In genomic region chr4:132749258-132749982, GRCm38 (mm10) we compare ENCODE assay signal across 32 mouse cellular contexts. TPM values are rescaled to one million over a fixed set of nuclear protein-coding genes. Genes with fewer than 3 reads are reported as not detected.
A peak's percentile ranks its signal among the peaks of the same experiment; 100 is the strongest.
DNase-seq lines count a peak whose midpoint lies in the region; ATAC-seq and TF ChIP-seq lines count a peak whose summit lies in the region.
"Had no signal": no experiment of that assay in that cellular context is flagged by ENCODE, and none has a peak within 500 bp of the region (broad histone marks: within the 10 kb centered on the region; RNA-seq: fewer than 3 reads in every experiment).

No protein-coding gene starts in this region.

- H3K27ac ChIP-seq in ES-Bruce4 (ENCODE audit: insufficient read depth, low read length) (peak overlapping the region; percentile 69), ES-E14 (ENCODE audit: insufficient read depth, low read depth, low read length, poor library complexity, severe bottlenecking) (peak overlapping the region; percentile 73; the same call in 1 of the 2 replicates)
- peak overlapping the region; percentile 59; the same call in 1 of the 2 replicates for H3K27ac ChIP-seq in bone marrow, adult 2 months (ENCODE audit: control insufficient read depth, insufficient read depth, low read depth, low read length, poor library complexity)
- H3K27ac ChIP-seq in forebrain, embryonic 15.5 days (replicated peaks) = no peak overlapping the region
- H3K27ac ChIP-seq: embryonic facial prominence, embryonic 10.5 days; embryonic facial prominence, embryonic 13.5 days; forebrain, embryonic 10.5 days; forebrain, embryonic 13.5 days; heart, embryonic 15.5 days; hindbrain, embryonic 10.5 days; hindbrain, embryonic 13.5 days; intestine, embryonic 15.5 days had no signal

- TF ChIP-seq POLR2A in ES-Bruce4 (IDR thresholded peaks at IDR 0.05; ENCODE audit: insufficient read depth, low read length) (no peak), myocyte (IDR thresholded peaks at IDR 0.05; ENCODE audit: insufficient read length, low read depth) (no peak)
- no peak for TF ChIP-seq POLR2A in bone marrow, adult 2 months (IDR thresholded peaks at IDR 0.05; ENCODE audit: borderline replicate concordance, control insufficient read depth, low read depth, low read length)

- H3K27me3 ChIP-seq in ES-Bruce4 (ENCODE audit: control insufficient read depth, insufficient read depth, low read length, poor library complexity, severe bottlenecking) (no peaks in the 10 kb centered on the region), myocyte (ENCODE audit: control insufficient read depth, insufficient read depth, insufficient read length) (no peaks in the 10 kb centered on the region)
- H3K27me3 ChIP-seq in forebrain, embryonic 15.5 days = no peaks in the 10 kb centered on the region
- H3K27me3 ChIP-seq: embryonic facial prominence, embryonic 13.5 days; forebrain, embryonic 13.5 days; heart, embryonic 12.5 days; heart, embryonic 15.5 days; hindbrain, embryonic 13.5 days; intestine, embryonic 15.5 days had no signal

- no peak for TF ChIP-seq CTCF in ES-Bruce4 (IDR thresholded peaks at IDR 0.05; ENCODE audit: low read depth, low read length)
- no peak for TF ChIP-seq CTCF in bone marrow, adult 2 months (IDR thresholded peaks at IDR 0.05; ENCODE audit: control insufficient read depth, insufficient read depth, low read length)

- H3K9me3 ChIP-seq in ES-Bruce4 (replicated peaks; ENCODE audit: control insufficient read depth, insufficient read depth, low read length, poor library complexity, severe bottlenecking) = no peaks in the 10 kb centered on the region
- H3K9me3 ChIP-seq in ES-E14 (ENCODE audit: control insufficient read depth, insufficient read depth, low read depth, low read length) = no peaks in the 10 kb centered on the region
- no peaks in the 10 kb centered on the region for H3K9me3 ChIP-seq in forebrain, embryonic 15.5 days
- H3K9me3 ChIP-seq: embryonic facial prominence, embryonic 10.5 days; embryonic facial prominence, embryonic 13.5 days; forebrain, embryonic 10.5 days; forebrain, embryonic 13.5 days; heart, embryonic 12.5 days; heart, embryonic 15.5 days; hindbrain, embryonic 10.5 days; hindbrain, embryonic 13.5 days; intestine, embryonic 15.5 days had no signal

- H3K9ac ChIP-seq in ES-Bruce4 (ENCODE audit: low read depth, poor library complexity, severe bottlenecking) = no peak overlapping the region
- H3K9ac ChIP-seq in ES-E14 (ENCODE audit: insufficient read depth, low read depth, low read length, poor library complexity, severe bottlenecking) = no peak overlapping the region
- no peak overlapping the region for H3K9ac ChIP-seq in forebrain, embryonic 15.5 days (replicated peaks)
- H3K9ac ChIP-seq: embryonic facial prominence, embryonic 13.5 days; forebrain, embryonic 13.5 days; forebrain, postnatal 0 days; heart, embryonic 12.5 days; heart, embryonic 15.5 days; hindbrain, embryonic 13.5 days; intestine, embryonic 15.5 days had no signal

- H3K36me3 ChIP-seq in ES-Bruce4 (ENCODE audit: control insufficient read depth, insufficient read depth, low read length, poor library complexity, severe bottlenecking) (no peaks in the 10 kb centered on the region), ES-E14 (ENCODE audit: control insufficient read depth, insufficient read depth, low read length, poor library complexity, severe bottlenecking) (peaks cover 2% of the 10 kb centered on the region; the same call in 1 of the 2 replicates), myocyte (ENCODE audit: control insufficient read depth, insufficient read depth) (no peaks in the 10 kb centered on the region)
- no peaks in the 10 kb centered on the region for H3K36me3 ChIP-seq in forebrain, embryonic 15.5 days
- H3K36me3 ChIP-seq: embryonic facial prominence, embryonic 10.5 days; embryonic facial prominence, embryonic 13.5 days; forebrain, embryonic 10.5 days; heart, embryonic 12.5 days; heart, embryonic 15.5 days; hindbrain, embryonic 10.5 days; hindbrain, embryonic 13.5 days; intestine, embryonic 15.5 days had no signal

- H3ac ChIP-seq in myocyte (ENCODE audit: control insufficient read depth, insufficient read length) = no peak overlapping the region

- in situ Hi-C loops in ES-E14 (cut with MboI; ENCODE audit: low sequenced_read_pairs in 2 of 2, unreplicated experiment in 2 of 2) = no loop called here

- 78% methylated on average over 6 of the region's 6 CpGs for WGBS in bone marrow, adult 2 months
- 79% methylated on average over 6 of the region's 6 CpGs for WGBS in forebrain, embryonic 15.5 days

- DNase-seq in ES-E14 (ENCODE audit: low read depth, low spot score) = no peak
- no peak for DNase-seq in kidney, postnatal 25 days
- DNase-seq in lung, adult 18-20 months = no peak
- no peak for DNase-seq in frontal cortex, postnatal 10 days (ENCODE audit: low spot score in 2 of 2)
- DNase-seq: adrenal gland, postnatal 14 days; cerebellum, adult 11 months; cerebellum, adult 2 months; cerebellum, adult 9-11 months; cerebellum, postnatal 36 days; embryo, embryonic 11 days; forebrain, postnatal 0 days; gastrocnemius, postnatal 25 days; heart, adult 18-20 months; heart, postnatal 10 days; heart, postnatal 36 days had no signal

- no peak for ATAC-seq in forebrain, embryonic 15.5 days (replicated peaks)
- ATAC-seq: CD4-positive, CD25-positive, alpha-beta regulatory T cell, adult 4 months; forebrain, embryonic 13.5 days; forebrain, postnatal 0 days; hindbrain, embryonic 16.5 days; intestine, embryonic 15.5 days had no signal

- no peak for TF ChIP-seq EP300 in ES-Bruce4 (IDR thresholded peaks at IDR 0.05; ENCODE audit: insufficient read depth, low read depth, low read length)

- no peak overlapping the region for H3K4me3 ChIP-seq in ES-Bruce4 (ENCODE audit: low read depth, low read length)
- H3K4me3 ChIP-seq in ES-E14 (ENCODE audit: insufficient read depth in 1 of 2, low read depth in 1 of 2, low read length in 2 of 2, poor library complexity in 1 of 2, severe bottlenecking in 1 of 2) = no peak overlapping the region
- H3K4me3 ChIP-seq in bone marrow, adult 2 months (replicated peaks; ENCODE audit: control insufficient read depth, low read depth, low read length) = no peak overlapping the region
- H3K4me3 ChIP-seq in myocyte = no peak overlapping the region
- no peak overlapping the region for H3K4me3 ChIP-seq in forebrain, embryonic 15.5 days
- H3K4me3 ChIP-seq: embryonic facial prominence, embryonic 10.5 days; embryonic facial prominence, embryonic 13.5 days; erythroblast, embryonic 14.5 days; forebrain, embryonic 10.5 days; forebrain, embryonic 13.5 days; heart, embryonic 12.5 days; heart, embryonic 15.5 days; hindbrain, embryonic 10.5 days; hindbrain, embryonic 13.5 days; intestine, embryonic 15.5 days had no signal

- peak overlapping the region; percentile 13 for H3K4me2 ChIP-seq in myocyte (ENCODE audit: low read depth)
- no peak overlapping the region for H3K4me2 ChIP-seq in forebrain, embryonic 15.5 days (replicated peaks)
- H3K4me2 ChIP-seq: embryonic facial prominence, embryonic 13.5 days; forebrain, embryonic 13.5 days; heart, embryonic 12.5 days; heart, embryonic 15.5 days; hindbrain, embryonic 13.5 days; intestine, embryonic 15.5 days had no signal

- H3K79me2 ChIP-seq in myocyte (ENCODE audit: control insufficient read depth, insufficient read depth) = no peaks in the 10 kb centered on the region

- H3K4me1 ChIP-seq in ES-Bruce4 (ENCODE audit: control insufficient read depth, insufficient read depth, low read length) = peaks cover 11% of the 10 kb centered on the region
- peaks cover 0 to 20% of the 10 kb centered on the region in 2 experiments; a peak in 2 of 4 replicates for H3K4me1 ChIP-seq in ES-E14 (ENCODE audit: control insufficient read depth in 2 of 2, insufficient read depth in 2 of 2, low read length in 2 of 2, poor library complexity in 1 of 2)
- peaks cover 5% of the 10 kb centered on the region; the same call in 1 of the 2 replicates for H3K4me1 ChIP-seq in bone marrow, adult 2 months (ENCODE audit: control insufficient read depth, insufficient read depth, low read length)
- H3K4me1 ChIP-seq in forebrain, embryonic 15.5 days = 0 out of 2 replicates have a peak, but pooled peaks cover 5% of the 10 kb centered on the region
- H3K4me1 ChIP-seq: embryonic facial prominence, embryonic 13.5 days; intestine, embryonic 15.5 days had no signal

TF ChIP-seq in ES-E14, 5 proteins besides CTCF, POLR2A, EP300 and RAD21 (continues in another document):
- no peak for TF ChIP-seq ZC3H11A (IDR thresholded peaks at IDR 0.05; ENCODE audit: borderline replicate concordance, low read depth, low read length)

TF ChIP-seq in myocyte, 11 proteins besides CTCF, POLR2A, EP300 and RAD21 (continues in another document):
- TF ChIP-seq MAX (IDR thresholded peaks at IDR 0.05; ENCODE audit: low read depth) (no peak), TCF3 (IDR thresholded peaks at IDR 0.05; ENCODE audit: insufficient read length, low read depth) (no peak)

RNA-seq across cellular contexts. Expression of gene Smpdl3b, which starts 7.6 kb away (rescaled TPM):
- polyA plus RNA-seq in ES-Bruce4 (2011; ENCODE audit: insufficient read depth, insufficient read length, low read depth, missing spikeins) (6.3 and 6.4 TPM in 2 replicates), myocyte (2012; fragmentation: generic; extraction: Trizol) (18.0 TPM)
- 28.9 and 40.2 TPM in 2 replicates for total RNA-seq in ES-E14 (2012; rRNA removed)
- polyA plus RNA-seq in bone marrow, adult 2 months (2011; ENCODE audit: insufficient read depth, insufficient read length, low replicate concordance, missing spikeins) = 1.7 TPM in 1 of 2 replicates, not detected in the other
- 1.3 and 1.4 TPM in 2 replicates for polyA plus RNA-seq in forebrain, embryonic 15.5 days (2015; fragmentation: Nextera tagmentation; extraction: Ambion mirVana)

RNA-seq across cellular contexts. Expression of gene Xkr8, which starts 17.1 kb away (rescaled TPM):
- 6.3 and 8.1 TPM in 2 replicates for polyA plus RNA-seq in ES-Bruce4 (2011; ENCODE audit: insufficient read depth, insufficient read length, low read depth, missing spikeins)
- total RNA-seq in ES-E14 (2012; rRNA removed) = 9.6 and 15.5 TPM in 2 replicates
- polyA plus RNA-seq in bone marrow, adult 2 months (2011; ENCODE audit: insufficient read depth, insufficient read length, low replicate concordance, missing spikeins) = 0.52 and 2.3 TPM in 2 replicates
- 4.7 TPM for polyA plus RNA-seq in myocyte (2012; fragmentation: generic; extraction: Trizol)
- 3.4 and 3.6 TPM in 2 replicates for polyA plus RNA-seq in forebrain, embryonic 15.5 days (2015; fragmentation: Nextera tagmentation; extraction: Ambion mirVana)

RNA-seq across cellular contexts. Expression of gene Rpa2, which starts 18.7 kb away (rescaled TPM):
- 78.2 and 78.7 TPM in 2 replicates for polyA plus RNA-seq in ES-Bruce4 (2011; ENCODE audit: insufficient read depth, insufficient read length, low read depth, missing spikeins)
- total RNA-seq in ES-E14 (2012; rRNA removed) = 105 and 112 TPM in 2 replicates
- polyA plus RNA-seq in bone marrow, adult 2 months (2011; ENCODE audit: insufficient read depth, insufficient read length, low replicate concordance, missing spikeins) = 52.3 and 67.6 TPM in 2 replicates
- polyA plus RNA-seq in myocyte (2012; fragmentation: generic; extraction: Trizol) = 13.9 TPM
- polyA plus RNA-seq in forebrain, embryonic 15.5 days (2015; fragmentation: Nextera tagmentation; extraction: Ambion mirVana) = 63.2 and 69.4 TPM in 2 replicates

RNA-seq across cellular contexts. Expression of gene Themis2, which starts 46.8 kb away (rescaled TPM):
- polyA plus RNA-seq in ES-Bruce4 (2011; ENCODE audit: insufficient read depth, insufficient read length, low read depth, missing spikeins) (0.72 and 0.84 TPM in 2 replicates), myocyte (2012; fragmentation: generic; extraction: Trizol) (not detected)
- total RNA-seq in ES-E14 (2012; rRNA removed) = 1.1 and 1.3 TPM in 2 replicates
- polyA plus RNA-seq in bone marrow, adult 2 months (2011; ENCODE audit: insufficient read depth, insufficient read length, low replicate concordance, missing spikeins) = 10.5 and 22.4 TPM in 2 replicates
- polyA plus RNA-seq in forebrain, embryonic 15.5 days (2015; fragmentation: Nextera tagmentation; extraction: Ambion mirVana) = 0.28 and 0.42 TPM in 2 replicates
- polyA plus RNA-seq: C2C12 had no signal
